ENCODE assay signal across 25 mouse cellular contexts in the genomic region with DNA sequence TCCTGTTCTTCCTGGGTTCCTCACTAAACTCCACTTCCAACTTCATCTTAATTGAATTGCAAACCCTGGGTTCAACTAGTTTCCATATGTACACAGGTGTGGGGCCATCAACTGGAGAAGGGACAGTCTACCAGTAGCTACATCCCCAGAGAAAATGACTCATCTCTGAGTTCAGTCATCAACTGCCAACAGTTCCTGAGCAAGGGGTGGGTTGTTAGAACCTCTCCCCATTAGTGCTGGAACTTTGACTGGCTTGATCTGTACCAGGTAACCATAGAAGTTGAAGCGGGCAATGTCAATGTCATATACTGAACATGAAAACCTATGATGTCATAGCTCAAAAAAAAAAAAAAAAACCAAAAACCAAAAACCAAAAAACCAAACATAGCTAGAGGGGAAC.
"Had no signal": no experiment of that assay in that cellular context is flagged by ENCODE, and none has a peak within 500 bp of the region (broad histone marks: within the 10 kb centered on the region; RNA-seq: fewer than 3 reads in every experiment).

No protein-coding gene starts in this region.

- H3K4me3 ChIP-seq: embryonic facial prominence, embryonic 10.5 days; embryonic facial prominence, embryonic 12.5 days; embryonic facial prominence, embryonic 13.5 days; embryonic facial prominence, embryonic 15.5 days; erythroblast, embryonic 14.5 days; forebrain, embryonic 10.5 days; forebrain, embryonic 12.5 days; forebrain, embryonic 13.5 days; forebrain, embryonic 15.5 days; gastrocnemius, adult 2 months; heart, adult 2 months had no signal

- H3K27me3 ChIP-seq: embryonic facial prominence, embryonic 12.5 days; embryonic facial prominence, embryonic 13.5 days; embryonic facial prominence, embryonic 15.5 days; forebrain, embryonic 12.5 days; forebrain, embryonic 13.5 days; forebrain, embryonic 15.5 days had no signal

- H3K4me1 ChIP-seq: embryonic facial prominence, embryonic 10.5 days; embryonic facial prominence, embryonic 12.5 days; embryonic facial prominence, embryonic 13.5 days; embryonic facial prominence, embryonic 15.5 days; forebrain, embryonic 15.5 days had no signal

- H3K4me2 ChIP-seq: embryonic facial prominence, embryonic 12.5 days; embryonic facial prominence, embryonic 13.5 days; embryonic facial prominence, embryonic 15.5 days; forebrain, embryonic 12.5 days; forebrain, embryonic 13.5 days; forebrain, embryonic 15.5 days had no signal

- DNase-seq: cerebellum, adult 8-10 months; cerebellum, adult 9-10 months; cerebellum, adult 9-11 months; cerebellum, postnatal 10 days; cerebellum, postnatal 14 days; cerebellum, postnatal 36 days; embryo, embryonic 11 days; forebrain, postnatal 0 days; gastrocnemius, adult 2 months; gastrocnemius, postnatal 10 days; gastrocnemius, postnatal 14 days; gastrocnemius, postnatal 25 days; gastrocnemius, postnatal 36 days; heart, adult 11 months; heart, adult 18-20 months; heart, adult 2 months had no signal

- H3K36me3 ChIP-seq: embryonic facial prominence, embryonic 10.5 days; embryonic facial prominence, embryonic 12.5 days; embryonic facial prominence, embryonic 13.5 days; embryonic facial prominence, embryonic 15.5 days; forebrain, embryonic 10.5 days; forebrain, embryonic 12.5 days; forebrain, embryonic 15.5 days had no signal

- H3K9ac ChIP-seq: embryonic facial prominence, embryonic 12.5 days; embryonic facial prominence, embryonic 13.5 days; embryonic facial prominence, embryonic 15.5 days; forebrain, embryonic 12.5 days; forebrain, embryonic 13.5 days; forebrain, embryonic 15.5 days; forebrain, postnatal 0 days had no signal

- H3K9me3 ChIP-seq: embryonic facial prominence, embryonic 10.5 days; embryonic facial prominence, embryonic 12.5 days; embryonic facial prominence, embryonic 13.5 days; embryonic facial prominence, embryonic 15.5 days; forebrain, embryonic 10.5 days; forebrain, embryonic 12.5 days; forebrain, embryonic 13.5 days; forebrain, embryonic 15.5 days had no signal

- H3K27ac ChIP-seq: embryonic facial prominence, embryonic 10.5 days; embryonic facial prominence, embryonic 12.5 days; embryonic facial prominence, embryonic 13.5 days; embryonic facial prominence, embryonic 15.5 days; forebrain, embryonic 10.5 days; forebrain, embryonic 12.5 days; forebrain, embryonic 13.5 days; forebrain, embryonic 15.5 days; gastrocnemius, adult 2 months; heart, adult 2 months had no signal
